Mouse (Mus musculus) mature B cell (primary cell): ENCODE measurements around the gene Primpol.
"Not testable (repeated sequence)": the region's sequence is repeated elsewhere in the genome, so short reads cannot be mapped to it uniquely, and the experiment has no call there.

Source experiments
- in situ Hi-C: fragments of 300-500 bp; cut with MboI; formaldehyde crosslinking; loops from 2 replicates; pipeline ENCODE4 v1.14.3; 2019

Gene Primpol

DNA sequence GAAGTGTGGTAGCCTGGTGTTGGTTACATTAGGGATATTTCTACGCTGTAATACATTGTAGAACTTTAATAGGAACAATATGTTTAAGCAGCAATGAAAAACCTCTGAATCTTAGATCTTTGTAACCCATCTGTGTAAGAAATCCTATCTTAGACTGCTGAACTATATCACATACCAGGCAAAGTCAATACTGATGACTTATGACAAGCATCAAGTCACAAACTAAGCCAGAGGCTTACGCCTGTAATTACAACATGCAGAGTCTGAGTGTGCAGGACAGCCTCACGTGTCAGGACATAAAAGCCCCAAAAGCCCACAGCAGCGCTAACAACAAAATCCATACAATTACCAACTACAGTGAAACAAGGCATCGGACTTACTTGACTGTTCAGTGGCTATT, 13.4 kb downstream of the Primpol start:
- in situ Hi-C loops, result no loop called here

DNA sequence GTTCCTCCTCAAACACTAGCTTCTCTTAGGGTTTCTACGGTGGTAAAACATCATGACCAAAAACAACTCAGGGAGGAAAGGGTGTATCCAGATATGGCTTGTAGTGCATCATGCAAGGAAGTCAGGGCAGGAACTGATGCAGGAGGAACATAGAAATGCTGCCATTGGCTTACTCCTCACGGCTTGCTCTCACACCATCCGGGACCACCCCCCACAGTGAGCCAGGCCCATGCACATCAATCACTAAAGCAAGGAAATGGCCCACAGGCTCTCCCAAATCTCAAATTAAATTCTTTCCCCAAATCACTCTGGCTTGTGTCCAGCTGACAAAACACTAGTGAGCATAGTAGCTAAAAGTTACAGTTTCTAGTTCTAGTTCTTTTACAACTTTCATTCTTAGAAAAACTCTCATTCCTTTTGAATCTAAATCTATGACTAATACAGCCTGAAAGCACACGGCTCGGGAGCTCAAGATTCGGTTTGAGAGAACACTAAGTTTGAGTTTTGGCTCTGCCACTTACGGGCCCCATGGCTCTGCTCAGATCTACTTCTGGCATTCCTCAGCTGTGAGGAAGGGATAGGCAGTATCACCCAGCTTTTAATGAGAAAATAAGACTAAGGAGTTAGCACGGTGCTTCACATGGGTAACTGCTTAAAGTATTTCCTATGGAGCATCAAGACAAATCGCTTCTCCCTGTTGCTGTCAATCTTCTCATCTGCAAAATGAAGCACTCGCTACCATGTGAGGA, 15.9 kb downstream of the Primpol start:
- in situ Hi-C loops, result no loop called here

DNA sequence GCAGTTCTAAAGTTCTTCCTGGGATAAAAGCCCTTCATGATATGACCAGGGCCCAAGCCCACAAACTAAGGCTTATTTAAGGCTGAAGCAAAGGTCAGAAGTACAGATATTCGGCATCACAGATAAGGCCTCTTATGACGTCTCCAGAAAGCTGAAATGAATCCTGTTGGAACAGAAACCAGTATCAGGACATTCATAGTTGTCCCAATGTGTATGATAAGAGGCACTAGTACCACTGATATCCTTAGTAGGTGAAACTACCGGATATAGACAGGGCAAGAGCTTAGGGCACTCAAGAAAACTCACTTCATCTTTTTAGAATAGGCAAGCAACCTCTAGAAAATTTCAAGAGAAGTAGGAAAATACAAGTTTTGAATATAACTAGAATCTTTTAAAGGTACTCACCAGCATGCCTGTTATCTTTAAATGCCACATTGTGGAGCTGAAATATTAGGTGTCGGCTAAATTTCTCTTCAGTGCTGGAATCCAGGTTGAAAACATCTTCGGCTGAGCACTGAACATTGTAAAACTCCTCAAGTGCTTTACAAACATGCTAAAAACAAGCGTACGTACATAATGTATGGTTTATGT, 17.6 kb downstream of the Primpol start:
- in situ Hi-C loops, result no loop called here

DNA sequence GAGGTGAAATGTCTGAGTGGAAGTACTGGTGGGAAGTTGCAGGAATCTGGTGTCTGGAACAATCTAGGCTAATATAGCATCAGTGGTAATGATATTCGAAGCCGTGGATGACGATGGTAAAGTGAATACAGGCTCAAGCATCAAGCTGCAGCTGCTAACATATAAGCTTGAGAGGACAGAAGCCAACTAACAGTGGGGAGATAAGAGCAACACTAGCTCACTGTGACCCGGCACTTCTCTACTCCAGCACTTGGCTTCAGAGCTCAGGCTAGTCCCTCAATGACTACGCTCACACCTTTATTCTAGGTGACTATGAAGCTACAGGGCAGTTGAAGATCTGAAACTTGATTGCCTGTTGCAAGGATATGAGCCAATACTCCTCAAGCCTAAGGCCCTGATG, 18.3 kb downstream of the Primpol start:
- in situ Hi-C loops, result no loop called here

DNA sequence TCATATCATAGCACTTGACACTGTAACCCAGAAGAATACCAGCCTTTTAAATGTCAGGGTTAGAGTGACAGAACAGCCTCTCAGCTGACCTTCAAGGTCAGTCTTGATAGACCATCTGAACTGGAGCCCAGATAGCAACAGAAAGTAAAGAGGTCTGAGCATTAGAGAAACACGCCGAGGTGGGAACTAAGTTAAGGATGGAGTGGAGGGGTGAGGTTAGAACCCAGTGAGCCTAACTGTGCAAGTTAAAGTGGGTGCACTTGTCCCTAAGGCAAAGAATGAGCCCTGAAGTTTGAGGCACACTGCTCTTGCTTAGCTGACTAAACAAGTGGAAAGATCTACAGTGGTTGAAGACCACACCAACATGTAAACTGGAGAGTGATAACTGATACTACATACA, 18.9 kb downstream of the Primpol start:
- in situ Hi-C loops, result no loop called here

DNA sequence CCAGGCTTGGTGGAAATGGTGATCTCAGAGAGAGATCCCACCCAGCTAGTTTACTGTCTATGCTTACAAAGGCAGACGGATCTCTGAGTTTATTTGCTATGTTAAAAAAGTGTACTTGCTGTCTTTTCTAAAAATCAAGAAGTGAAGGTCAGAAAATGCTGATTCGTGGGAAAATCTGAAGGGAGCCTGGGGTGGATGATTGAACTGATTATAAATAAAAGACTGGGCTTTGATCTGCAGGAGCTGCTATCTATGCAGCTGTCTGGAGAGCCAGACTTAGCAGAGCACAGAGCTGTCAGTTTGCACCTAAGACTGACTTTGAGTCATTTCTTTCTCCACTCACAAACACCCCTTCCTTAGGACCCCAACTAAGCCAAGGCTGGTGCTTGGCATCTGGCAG, 19.6 kb downstream of the Primpol start:
- in situ Hi-C loops, result no loop called here

DNA sequence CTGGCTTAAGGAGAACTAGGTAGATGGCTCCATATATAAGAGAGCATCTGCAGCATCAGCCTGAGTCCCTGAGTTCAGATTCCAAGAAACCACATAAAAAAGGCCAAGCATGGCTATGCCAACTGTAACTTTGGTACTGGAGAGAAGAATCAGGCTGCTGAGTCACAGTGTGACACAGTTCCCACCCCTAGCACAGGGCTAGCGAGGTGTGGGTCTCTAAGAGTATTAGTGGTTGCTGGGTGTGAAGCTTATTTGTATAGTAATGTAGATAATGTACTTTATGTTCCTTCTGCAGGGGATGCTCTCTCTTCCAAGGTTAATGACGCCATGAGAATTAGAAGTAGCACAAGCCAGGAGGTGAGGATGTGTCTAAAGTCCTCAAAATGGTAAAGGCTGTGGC, 20.5 kb downstream of the Primpol start:
- in situ Hi-C loops, result no loop called here

DNA sequence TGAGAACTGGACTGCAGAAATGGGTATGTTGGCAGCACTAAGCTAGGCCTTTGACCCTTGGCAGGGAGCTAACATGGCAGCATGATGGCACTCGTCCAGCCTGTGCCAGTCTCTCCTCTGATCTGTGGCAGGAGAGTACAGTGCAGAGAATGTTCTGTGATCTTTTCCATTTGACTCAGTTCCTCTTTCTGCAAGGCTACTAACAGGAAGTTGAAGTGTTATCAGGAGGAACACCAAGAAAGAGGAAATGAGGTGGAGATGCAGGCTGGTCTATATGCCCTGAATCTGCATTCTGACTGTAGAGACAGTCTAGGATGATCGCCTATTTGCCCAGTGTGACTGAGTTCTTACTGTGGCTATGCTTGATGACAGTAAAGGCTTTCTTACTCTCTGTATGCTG, 21.4 kb downstream of the Primpol start:
- in situ Hi-C loops, result no loop called here

DNA sequence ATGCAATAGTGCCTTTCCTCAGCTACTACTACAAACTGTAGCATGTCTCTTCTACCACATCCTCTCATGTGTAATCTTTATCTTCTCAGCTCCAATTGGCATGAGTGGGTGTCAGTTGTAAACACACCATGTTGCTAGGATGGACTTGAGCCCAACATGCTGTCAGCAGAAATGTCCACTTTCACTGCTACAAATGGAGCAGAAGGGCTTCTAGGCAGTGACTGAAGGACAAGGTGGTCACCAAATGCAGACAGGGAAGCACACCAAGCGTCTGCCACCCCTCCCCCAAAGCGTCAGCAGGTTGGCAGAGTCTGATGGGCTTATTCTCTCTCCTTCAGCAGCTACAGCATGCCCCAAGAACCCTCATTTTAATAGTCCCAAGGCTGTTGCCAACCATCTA, 23.2 kb downstream of the Primpol start:
- in situ Hi-C loops, result no loop called here

DNA sequence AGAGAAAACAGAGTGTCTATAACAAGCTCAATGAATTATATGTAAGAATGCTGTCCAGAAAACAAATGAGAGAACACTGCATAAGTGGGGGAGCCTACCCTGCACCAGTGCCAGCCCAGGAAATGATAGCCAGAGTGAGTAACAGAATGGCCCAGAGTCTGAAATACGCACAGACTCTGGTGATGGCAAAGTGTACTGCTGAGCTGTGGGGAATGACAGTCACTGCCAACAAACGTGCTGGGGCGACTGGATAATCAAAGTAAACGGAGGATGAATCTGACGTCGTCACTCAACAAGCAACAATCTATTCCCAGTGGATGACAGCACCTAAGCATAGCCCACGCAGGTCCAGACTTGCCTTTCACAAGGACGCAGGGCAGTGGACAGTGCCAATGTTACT, 23.9 kb downstream of the Primpol start:
- in situ Hi-C loops, result no loop called here

DNA sequence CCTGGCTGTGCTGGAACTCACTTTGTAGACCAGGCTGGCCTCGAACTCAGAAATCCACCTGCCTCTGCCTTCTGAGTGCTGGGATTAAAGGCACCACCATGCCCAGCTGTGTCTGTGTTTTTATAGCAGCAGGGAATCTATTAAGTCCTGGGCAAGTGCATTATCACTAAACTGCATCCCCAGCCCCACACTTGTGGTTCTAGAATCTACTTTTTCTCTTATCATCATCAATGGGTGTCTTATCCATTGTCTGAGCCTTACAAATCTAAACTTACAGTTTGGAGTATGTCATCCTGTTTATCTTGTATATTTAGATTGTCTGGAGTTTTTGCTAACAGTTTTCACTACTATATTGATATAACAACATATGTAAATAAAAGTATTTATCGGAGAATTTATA, 28.3 kb downstream of the Primpol start:
- in situ Hi-C loops, result no loop called here

DNA sequence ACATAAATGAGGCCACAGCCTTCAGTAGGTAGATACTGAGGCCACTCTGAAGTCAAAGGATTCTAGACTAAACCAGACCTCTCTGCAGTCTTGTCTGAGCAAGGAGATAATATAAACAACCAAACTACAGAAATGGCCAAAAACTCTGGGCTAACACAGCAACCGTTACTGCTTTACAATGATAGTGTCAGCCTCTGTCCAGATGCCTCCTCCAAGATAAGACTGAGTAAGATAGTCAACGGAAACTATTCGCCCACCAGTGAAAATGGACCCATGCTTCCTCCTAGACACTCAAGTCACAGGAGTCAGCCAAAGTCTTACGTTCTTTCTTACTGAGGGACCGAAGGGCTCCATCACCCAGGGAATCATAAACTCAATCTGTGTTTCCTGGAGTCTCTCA, 29.1 kb downstream of the Primpol start:
- in situ Hi-C loops, result no loop called here

DNA sequence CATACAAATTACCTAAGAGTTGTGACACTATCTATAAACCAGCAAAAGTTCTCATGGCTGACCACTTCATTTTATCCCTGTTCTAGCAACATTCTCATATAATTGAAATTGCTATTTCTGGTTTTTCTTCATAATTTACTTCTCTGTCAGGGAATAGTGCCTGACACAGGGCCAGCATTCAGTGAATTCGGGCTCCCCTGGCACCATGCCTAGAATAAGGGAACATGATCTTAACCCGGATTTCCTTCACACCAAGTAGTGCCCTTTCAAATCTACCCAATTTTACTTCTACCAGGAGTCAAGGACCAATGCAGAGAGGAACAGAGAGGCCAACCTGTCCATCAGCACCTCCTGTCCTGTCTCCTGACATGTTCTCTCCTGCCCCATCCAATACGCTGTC, 31.4 kb downstream of the Primpol start:
- in situ Hi-C loops, result no loop called here

DNA sequence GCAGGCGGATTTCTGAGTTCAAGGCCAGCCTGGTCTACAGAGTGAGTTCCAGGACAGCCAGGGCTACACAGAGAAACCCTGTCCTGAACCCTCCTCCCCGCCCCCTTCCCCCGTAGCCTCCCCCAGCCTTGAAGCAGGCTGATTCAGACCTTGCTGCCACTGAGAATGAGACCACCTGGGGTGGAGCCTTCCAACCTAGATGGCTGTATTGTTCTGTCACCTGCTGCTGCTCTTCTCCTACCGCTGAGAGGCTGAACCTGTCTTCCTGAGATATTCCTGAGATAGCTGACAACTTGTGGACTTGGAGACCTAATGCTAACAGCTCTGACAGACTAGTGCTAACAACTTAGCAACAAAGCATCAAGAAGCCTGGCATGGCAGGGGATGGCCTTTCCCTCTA, 32.7 kb downstream of the Primpol start:
- in situ Hi-C loops, result not testable (repeated sequence)

DNA sequence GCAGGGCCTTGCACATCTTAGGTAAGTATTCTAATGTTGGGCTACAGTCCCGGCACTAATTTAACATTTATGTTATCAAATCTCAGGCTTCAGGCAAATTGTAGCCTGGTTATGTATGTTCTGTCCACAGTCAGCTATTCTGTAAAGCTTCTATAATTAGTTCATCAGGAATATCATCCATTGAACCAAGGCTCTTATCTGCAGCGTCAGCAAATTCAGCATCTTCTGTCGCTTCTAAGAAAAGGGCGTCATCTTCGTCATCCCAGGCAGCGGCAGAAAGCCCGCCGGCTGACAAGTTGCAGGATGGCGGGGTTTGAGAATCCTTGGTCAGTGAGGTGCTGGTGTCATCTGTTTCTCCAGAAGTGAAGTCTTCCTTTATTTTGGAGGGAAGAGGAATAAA, 38.2 kb downstream of the Primpol start:
- in situ Hi-C loops, result no loop called here

DNA sequence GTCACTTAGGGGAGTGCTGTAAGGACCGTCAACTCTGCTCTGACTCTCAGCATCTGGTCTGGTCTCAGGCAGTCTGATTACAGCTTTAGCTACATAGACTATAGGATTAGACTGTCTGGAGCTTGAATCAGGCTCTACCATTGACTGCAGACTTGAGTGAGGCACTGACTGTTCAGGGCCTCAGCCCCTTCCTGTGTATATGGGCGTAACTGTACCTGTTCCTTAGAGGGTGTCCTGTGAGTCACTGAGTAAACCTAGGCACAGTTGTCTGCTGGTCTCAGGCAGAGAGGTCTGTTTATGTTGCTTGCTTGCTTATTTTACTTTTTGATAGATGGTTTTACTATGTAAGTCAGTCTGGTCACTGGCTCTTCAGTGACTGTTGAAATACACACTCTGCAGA, 43.0 kb downstream of the Primpol start:
- in situ Hi-C loops, result loop anchor here (25.0 kb wide), 1 partner anchor 788 kb away; no protein-coding TSS in a partner anchor

DNA sequence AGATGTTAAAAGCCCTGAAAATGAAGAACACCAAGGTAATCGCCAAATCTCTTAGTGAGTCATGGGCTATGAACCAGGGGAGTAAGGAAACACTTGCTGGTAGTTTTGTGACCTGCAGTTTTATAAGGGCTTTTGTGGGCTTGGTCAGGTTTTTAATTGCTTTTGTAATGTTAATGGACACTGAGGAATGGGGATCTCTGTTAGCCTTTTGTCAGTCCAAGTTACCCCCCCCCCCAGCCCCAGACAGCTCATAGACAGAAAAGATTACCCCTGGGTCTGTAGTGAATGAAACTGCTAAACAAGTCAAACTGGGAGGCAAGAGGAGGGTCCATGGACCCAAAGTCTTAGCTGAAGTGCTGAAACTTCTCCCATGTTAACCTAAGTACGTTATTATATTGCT, 43.6 kb downstream of the Primpol start:
- in situ Hi-C loops, result loop anchor here (25.0 kb wide), 1 partner anchor 789 kb away; no protein-coding TSS in a partner anchor

DNA sequence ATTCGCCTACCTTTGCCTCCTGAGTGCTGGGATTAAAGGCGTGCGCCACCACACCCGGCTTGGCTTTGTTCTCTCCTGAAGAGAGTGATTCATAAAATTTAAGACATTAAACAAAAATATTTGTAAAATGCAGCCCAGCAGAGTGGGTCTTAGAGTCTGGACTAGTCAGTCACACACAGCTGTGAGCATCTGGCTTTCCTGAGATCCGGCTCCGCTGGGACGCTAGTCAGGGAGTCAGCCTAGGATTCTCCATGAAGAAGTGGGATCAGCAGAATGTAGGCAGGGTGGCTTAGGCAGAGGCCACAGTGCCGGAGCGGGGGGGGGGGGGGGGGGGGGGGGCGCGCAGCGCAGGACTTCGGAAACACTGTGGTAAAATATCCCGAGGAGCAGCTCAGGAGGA, 46.3 kb downstream of the Primpol start:
- in situ Hi-C loops, result loop anchor here (25.0 kb wide), 1 partner anchor 792 kb away; no protein-coding TSS in a partner anchor

DNA sequence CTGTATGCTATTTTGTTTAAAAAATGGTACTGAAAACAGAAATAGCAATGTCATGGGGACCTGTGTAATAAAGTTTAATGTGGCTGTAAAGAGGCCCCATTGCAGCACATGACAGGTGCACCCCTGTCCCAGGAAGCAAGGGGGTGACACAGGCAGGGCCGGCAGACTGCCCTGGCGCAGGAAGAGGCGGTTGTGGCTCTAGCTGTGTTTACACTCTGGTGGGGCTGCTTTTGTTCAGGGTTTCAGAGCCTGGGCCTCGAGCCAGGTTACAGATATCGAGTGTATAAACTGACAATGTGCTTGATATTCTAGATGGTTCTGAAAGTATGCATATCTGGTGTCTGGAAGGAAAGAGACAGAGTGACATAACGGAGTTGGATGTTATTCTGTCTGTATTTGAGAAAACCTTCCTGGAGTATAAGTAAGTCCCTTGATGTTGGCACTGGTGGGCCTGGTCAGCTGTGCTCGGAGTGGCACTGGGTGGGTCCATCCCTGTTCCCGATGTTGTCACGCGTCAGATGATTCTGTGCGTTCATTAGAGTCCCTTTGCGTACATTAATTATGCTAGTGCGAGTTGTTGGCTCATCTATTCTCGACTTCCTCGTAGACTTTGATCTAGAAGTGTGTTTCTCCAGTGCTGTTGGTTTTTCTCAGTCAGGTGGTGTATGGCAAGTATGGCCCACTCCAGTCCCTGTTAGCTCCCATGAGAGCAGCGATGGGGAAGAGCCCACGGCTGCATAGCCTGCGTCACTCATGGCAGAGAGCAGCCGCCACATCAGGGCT, 47.2 kb downstream of the Primpol start:
- in situ Hi-C loops, result loop anchor here (25.0 kb wide), 1 partner anchor 792 kb away; no protein-coding TSS in a partner anchor

DNA sequence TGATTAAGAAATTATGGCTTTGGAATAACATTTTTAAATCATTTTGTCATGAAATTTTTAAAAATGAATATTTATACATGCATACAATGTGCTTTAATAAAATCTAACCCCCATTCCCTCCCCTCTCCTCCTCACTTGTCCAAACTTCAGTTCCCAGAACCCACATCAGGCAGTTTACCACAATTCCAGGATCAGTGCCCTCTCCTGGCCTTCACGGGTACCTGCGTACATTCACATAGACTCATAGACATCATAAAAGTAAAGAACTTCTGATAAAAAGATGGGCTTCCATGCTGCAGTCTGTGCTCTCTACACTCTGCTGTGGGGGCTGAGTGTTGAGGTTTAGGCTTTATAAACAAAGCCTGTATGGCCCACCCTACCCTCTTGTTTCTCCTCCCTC, 48.1 kb downstream of the Primpol start:
- in situ Hi-C loops, result loop anchor here (25.0 kb wide), 1 partner anchor 793 kb away; no protein-coding TSS in a partner anchor

DNA sequence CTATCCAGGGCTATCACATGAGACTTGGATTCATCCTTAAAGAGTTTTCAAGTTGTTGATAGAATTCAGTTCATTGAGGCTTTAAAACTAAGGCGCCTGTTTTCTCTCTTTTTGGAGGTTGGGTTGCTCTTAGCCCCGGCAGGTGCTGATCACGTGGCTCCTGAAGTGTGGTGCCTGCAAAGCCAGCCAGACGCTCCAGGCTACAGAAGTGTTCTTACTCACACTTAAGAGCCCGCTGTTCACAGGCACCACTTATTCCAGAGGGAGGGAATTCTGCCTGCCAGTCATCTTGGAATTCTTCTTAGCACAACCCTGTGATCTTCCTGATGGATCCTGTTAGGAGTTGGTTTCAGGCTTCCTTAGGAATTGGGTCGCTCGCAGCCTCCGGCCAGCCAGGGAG, 49.1 kb downstream of the Primpol start:
- in situ Hi-C loops, result loop anchor here (25.0 kb wide), 1 partner anchor 794 kb away; no protein-coding TSS in a partner anchor

DNA sequence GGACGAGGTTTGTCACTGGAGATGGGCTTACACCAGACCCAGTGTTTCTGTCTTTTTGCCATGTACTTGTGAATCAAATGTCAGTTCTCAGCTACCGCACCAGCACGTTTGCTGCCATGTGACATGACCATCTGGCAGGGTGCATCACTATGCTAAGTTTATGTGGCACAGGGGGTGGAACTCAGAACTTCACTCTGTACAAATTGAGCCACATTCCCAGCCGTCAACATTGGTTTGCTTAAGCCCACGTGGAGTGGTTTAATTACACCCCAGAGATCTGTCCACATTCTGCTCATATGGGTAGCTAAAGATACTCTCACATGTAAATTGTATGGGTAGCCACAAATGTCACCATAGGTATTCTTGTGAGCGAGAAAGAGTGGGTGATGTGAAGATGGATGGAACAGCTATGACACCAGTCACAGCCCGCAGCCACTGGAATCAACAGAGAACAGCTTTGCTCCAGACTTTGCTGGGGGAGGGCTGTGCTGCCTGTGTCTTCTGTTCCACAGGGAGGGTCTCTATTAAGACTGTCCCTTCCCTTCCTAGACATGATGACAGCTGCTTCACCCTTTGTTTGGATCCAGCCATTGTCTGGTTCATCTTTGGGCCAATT, 50.0 kb downstream of the Primpol start:
- in situ Hi-C loops, result loop anchor here (25.0 kb wide), 1 partner anchor 795 kb away; no protein-coding TSS in a partner anchor
